Mouse (Mus musculus): Measurements from ENCODE around the gene Ptgds. TPM values are rescaled to one million over a fixed set of nuclear protein-coding genes. Genes with fewer than 3 reads are reported as not detected.
A peak's percentile ranks its signal among the peaks of the same experiment; 100 is the strongest.

The Ptgds gene
- total RNA-seq, 2 experiments from 2014 or later: 665 to 881 TPM

GRCm38 (mm10) chr2:25452951-25453350 lies 16.9 kb downstream of the Ptgds start:
- DNase-seq: no peak
- intact Hi-C loops (cut with DNase I): no loop called here

- no peak for DNase-seq
- intact Hi-C loops (cut with DNase I): no loop called here
These were observed 18.8 kb downstream of the Ptgds start for GRCm38 (mm10) chr2:25450853-25451647.

- intact Hi-C loops (cut with DNase I): no loop called here
- no peak for DNase-seq
These were observed 27.2 kb downstream of the Ptgds start for GRCm38 (mm10) chr2:25442682-25443081.

- intact Hi-C loops (cut with DNase I): no loop called here
- DNase-seq: no peak
These were observed 28.8 kb downstream of the Ptgds start for GRCm38 (mm10) chr2:25441067-25441466.

GRCm38 (mm10) chr2:25436286-25436820 lies 33.5 kb downstream of the Ptgds start:
- no peak for DNase-seq

GRCm38 (mm10) chr2:25434292-25434691 lies 35.6 kb downstream of the Ptgds start:
- no peak for DNase-seq
- intact Hi-C loops (cut with DNase I): no loop called here

More at GRCm38 (mm10) chr2:25436286-25436820, 33.5 kb downstream of the Ptgds start:
- intact Hi-C loops (cut with DNase I): no loop called here

GRCm38 (mm10) chr2:25433101-25433500 lies 36.7 kb downstream of the Ptgds start:
- DNase-seq: no peak

GRCm38 (mm10) chr2:25432326-25433098 lies 37.3 kb downstream of the Ptgds start:
- no peak for DNase-seq
- intact Hi-C loops (cut with DNase I): no loop called here

More at GRCm38 (mm10) chr2:25433101-25433500, 36.7 kb downstream of the Ptgds start:
- intact Hi-C loops (cut with DNase I): no loop called here

GRCm38 (mm10) chr2:25431308-25431855 lies 38.5 kb downstream of the Ptgds start:
- intact Hi-C loops (cut with DNase I): no loop called here
- DNase-seq: no peak

GRCm38 (mm10) chr2:25430395-25431233 lies 39.2 kb downstream of the Ptgds start:
- DNase-seq: no peak
- intact Hi-C loops (cut with DNase I): no loop called here

GRCm38 (mm10) chr2:25429435-25430180 lies 40.2 kb downstream of the Ptgds start:
- DNase-seq: peak; percentile 45
- intact Hi-C loops (cut with DNase I): no loop called here

- DNase-seq: peak; percentile 97
- intact Hi-C loops (cut with DNase I): no loop called here
These were observed 41.2 kb downstream of the Ptgds start, which contains the start of gene Abca2 for GRCm38 (mm10) chr2:25428442-25429236. Gene Abca2, plus strand, starts transcription at chr2:25428703.

- no peak for DNase-seq
- intact Hi-C loops (cut with DNase I): no loop called here
These were observed 42.6 kb downstream of the Ptgds start for GRCm38 (mm10) chr2:25427256-25427655.

GRCm38 (mm10) chr2:25426721-25427191 lies 43.1 kb downstream of the Ptgds start:
- intact Hi-C loops (cut with DNase I): no loop called here
- peak; percentile 82 for DNase-seq

GRCm38 (mm10) chr2:25425481-25425880 lies 44.4 kb downstream of the Ptgds start:
- intact Hi-C loops (cut with DNase I): no loop called here
- DNase-seq: peak; percentile 48

- intact Hi-C loops (cut with DNase I): no loop called here
- no peak for DNase-seq
These were observed 46.2 kb downstream of the Ptgds start for GRCm38 (mm10) chr2:25423626-25424025.

- intact Hi-C loops (cut with DNase I): no loop called here
- DNase-seq: no peak
These were observed 47.0 kb downstream of the Ptgds start, which contains the start of gene Fut7 for GRCm38 (mm10) chr2:25422587-25423410. Gene Fut7, plus strand, starts transcription at chr2:25423267.

GRCm38 (mm10) chr2:25421896-25422295 lies 48.0 kb downstream of the Ptgds start:
- DNase-seq: peak; percentile 73
- intact Hi-C loops (cut with DNase I): no loop called here
